Mouse (Mus musculus): ENCODE results near the gene Ripply3. TPM values are rescaled to one million over a fixed set of nuclear protein-coding genes. Genes with fewer than 3 reads are reported as not detected.
A peak's percentile ranks its signal among the peaks of the same experiment; 100 is the strongest.
"Not testable (repeated sequence)": the region's sequence is repeated elsewhere in the genome, so short reads cannot be mapped to it uniquely, and the experiment has no call there.

Gene Ripply3
- total RNA-seq, 2 experiments from 2014 or later = 0.32 to 0.60 TPM

GRCm38 (mm10) chr16:94313229-94314030 is 14.8 kb upstream of the Ripply3 start, which contains the start of gene Hlcs:
Hlcs (minus strand) TSS chr16:94313571.
- intact Hi-C loops (cut with DNase I) = no loop called here
- peak; percentile 99 for DNase-seq

- intact Hi-C loops (cut with DNase I) = no loop called here
- DNase-seq = no peak
These were observed 13.6 kb upstream of the Ripply3 start for GRCm38 (mm10) chr16:94314626-94315025.

GRCm38 (mm10) chr16:94315215-94315614 is 13.0 kb upstream of the Ripply3 start:
- no peak for DNase-seq
- intact Hi-C loops (cut with DNase I) = no loop called here

GRCm38 (mm10) chr16:94317752-94318151 is 10.5 kb upstream of the Ripply3 start:
- intact Hi-C loops (cut with DNase I) = no loop called here
- no peak for DNase-seq

- intact Hi-C loops (cut with DNase I) = no loop called here
- DNase-seq = no peak
These were observed 8.0 kb upstream of the Ripply3 start for GRCm38 (mm10) chr16:94320223-94320622.

- no peak for DNase-seq
- intact Hi-C loops (cut with DNase I) = no loop called here
These were observed 4.5 kb upstream of the Ripply3 start for GRCm38 (mm10) chr16:94323681-94324080.

- intact Hi-C loops (cut with DNase I) = no loop called here
- DNase-seq = no peak
These were observed 2.2 kb upstream of the Ripply3 start for GRCm38 (mm10) chr16:94326008-94326407.

- intact Hi-C loops (cut with DNase I) = no loop called here
- DNase-seq = no peak
These were observed 954 bp downstream of the Ripply3 start for GRCm38 (mm10) chr16:94328881-94329867.

- peak; percentile 64 for DNase-seq
- intact Hi-C loops (cut with DNase I) = no loop called here
These were observed 2.2 kb downstream of the Ripply3 start for GRCm38 (mm10) chr16:94330429-94330828.

GRCm38 (mm10) chr16:94331233-94331885 is 3.1 kb downstream of the Ripply3 start:
- no peak for DNase-seq
- intact Hi-C loops (cut with DNase I) = no loop called here

- intact Hi-C loops (cut with DNase I) = no loop called here
- DNase-seq = peak; percentile 57
These were observed 3.6 kb downstream of the Ripply3 start for GRCm38 (mm10) chr16:94331886-94332252.

- intact Hi-C loops (cut with DNase I) = no loop called here
- DNase-seq = no peak
These were observed 7.4 kb downstream of the Ripply3 start for GRCm38 (mm10) chr16:94335656-94336055.

- intact Hi-C loops (cut with DNase I); DNase-seq: not testable (repeated sequence)
These were observed 11.2 kb downstream of the Ripply3 start for GRCm38 (mm10) chr16:94339164-94340160.

GRCm38 (mm10) chr16:94345733-94346132 is 17.5 kb downstream of the Ripply3 start:
- DNase-seq = no peak
- intact Hi-C loops (cut with DNase I) = no loop called here

- intact Hi-C loops (cut with DNase I) = no loop called here
These were observed 19.0 kb downstream of the Ripply3 start for GRCm38 (mm10) chr16:94347080-94347731.

GRCm38 (mm10) chr16:94348779-94349178 is 20.6 kb downstream of the Ripply3 start:
- intact Hi-C loops (cut with DNase I) = no loop called here
- DNase-seq = no peak

More at GRCm38 (mm10) chr16:94347080-94347731, 19.0 kb downstream of the Ripply3 start:
- no peak for DNase-seq

GRCm38 (mm10) chr16:94349588-94350286 is 21.5 kb downstream of the Ripply3 start:
- intact Hi-C loops (cut with DNase I) = no loop called here
- peak; percentile 21 for DNase-seq

- DNase-seq = no peak
- intact Hi-C loops (cut with DNase I) = no loop called here
These were observed 22.1 kb downstream of the Ripply3 start for GRCm38 (mm10) chr16:94350287-94350677.
